Mouse (Mus musculus): ENCODE data around the gene Ccsap.

Ccsap gene

DNA sequence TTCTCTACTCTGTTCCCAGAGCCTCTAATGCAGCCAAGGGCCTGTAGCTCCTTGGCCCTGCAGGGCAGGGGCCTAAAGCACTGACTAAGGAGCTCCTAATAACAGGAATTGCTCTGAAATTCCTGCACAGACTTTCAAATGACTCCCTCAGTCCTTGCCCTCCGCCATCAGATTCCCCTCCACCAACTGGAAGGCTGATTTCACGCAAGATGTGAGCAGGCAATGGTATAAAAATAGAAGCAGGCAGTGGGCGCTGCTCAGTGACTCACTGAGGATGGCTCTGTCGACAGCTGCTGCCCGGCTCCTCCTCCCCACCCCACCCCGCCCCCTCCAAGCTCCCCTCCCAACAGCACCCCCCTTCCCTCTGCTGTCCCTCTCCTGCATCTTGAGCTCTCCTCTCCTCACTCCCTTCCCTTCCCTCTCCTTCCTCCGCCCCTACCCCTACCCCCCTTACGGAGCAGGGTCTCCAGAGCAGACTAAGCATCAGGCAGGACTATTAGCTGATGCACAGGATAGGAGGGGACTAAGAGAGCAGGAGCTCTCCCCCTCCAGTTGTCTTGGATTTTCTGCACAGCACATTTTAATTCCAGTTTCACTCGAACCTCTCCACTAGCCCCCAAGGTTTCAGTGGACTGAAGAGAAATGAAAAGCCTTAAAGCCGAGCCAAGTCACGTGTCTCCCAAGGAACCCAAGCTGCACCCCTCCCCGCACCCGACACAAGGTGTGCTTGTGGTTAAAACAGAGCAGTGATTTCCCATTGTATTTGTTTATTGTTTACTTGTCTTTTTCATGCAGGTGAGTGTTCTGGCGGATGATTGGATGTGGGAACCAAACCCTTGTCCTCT, 24.9 kb upstream of the Ccsap start:
- ChIA-PET POLR2A (interaction anchor here in 1 of 4 experiments (0.5 to 1.5 kb wide), 8 partner anchors 8 to 949 kb away, joined by 3 to 6 read pairs (median 3); no protein-coding TSS in a partner anchor), CTCF (interaction anchor here in 3 of 4 experiments (0.6 to 1.4 kb wide), 10 partner anchors 12 to 467 kb away, joined by 3 to 5 read pairs (median 3); no protein-coding TSS in a partner anchor)

DNA sequence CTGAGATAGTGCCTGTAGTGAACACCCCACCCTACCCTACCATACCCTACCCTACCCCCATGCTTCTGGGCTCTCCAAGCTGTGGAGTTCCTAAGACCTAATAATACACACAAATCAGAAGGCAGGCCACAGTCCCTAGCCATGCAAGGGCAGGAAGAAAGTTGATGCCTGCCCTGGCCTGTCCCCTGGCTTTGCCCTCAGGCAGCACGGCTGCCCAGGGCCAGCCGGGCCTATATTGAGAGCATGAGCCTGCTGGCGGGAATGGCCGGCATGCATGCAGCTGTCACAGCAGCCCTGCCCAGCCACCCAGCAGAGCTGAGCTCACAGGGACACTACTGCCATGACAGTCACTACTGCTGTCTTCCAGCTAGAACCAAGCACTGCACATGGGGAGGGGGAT, 23.1 kb upstream of the Ccsap start:
- ChIA-PET POLR2A (interaction anchor here in 1 of 4 experiments (1.1 to 1.8 kb wide), 3 partner anchors 12 to 60 kb away, joined by 3 to 4 read pairs (median 3); partner anchors contain the start of gene Ccsap), CTCF (no interaction called here)

DNA sequence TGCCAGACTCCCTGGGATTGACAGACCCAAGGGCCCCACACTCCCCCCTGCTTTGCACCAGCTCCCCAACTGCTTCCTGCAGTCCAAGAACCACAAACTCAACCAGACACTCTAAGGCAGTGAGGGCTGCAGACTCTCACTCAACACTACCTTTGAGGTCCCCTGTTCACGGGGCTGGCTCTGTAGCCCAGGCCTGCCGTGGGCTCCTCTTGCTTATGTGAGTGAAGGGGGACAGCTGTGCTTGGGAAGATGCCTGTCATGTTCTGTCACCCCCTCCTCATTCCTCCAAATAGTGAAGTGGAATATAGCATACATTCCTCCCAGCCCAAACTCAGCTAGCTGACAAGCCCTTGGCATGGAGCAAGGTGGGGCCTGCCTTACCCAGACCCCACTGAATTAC, 22.4 kb upstream of the Ccsap start:
- POLR2A ChIA-PET, result interaction anchor here in 1 of 4 experiments (1.0 to 1.8 kb wide), 3 partner anchors 13 to 96 kb away, joined by 3 to 4 read pairs (median 3); partner anchors contain the start of gene Ccsap
- CTCF ChIA-PET, result no interaction called here

DNA sequence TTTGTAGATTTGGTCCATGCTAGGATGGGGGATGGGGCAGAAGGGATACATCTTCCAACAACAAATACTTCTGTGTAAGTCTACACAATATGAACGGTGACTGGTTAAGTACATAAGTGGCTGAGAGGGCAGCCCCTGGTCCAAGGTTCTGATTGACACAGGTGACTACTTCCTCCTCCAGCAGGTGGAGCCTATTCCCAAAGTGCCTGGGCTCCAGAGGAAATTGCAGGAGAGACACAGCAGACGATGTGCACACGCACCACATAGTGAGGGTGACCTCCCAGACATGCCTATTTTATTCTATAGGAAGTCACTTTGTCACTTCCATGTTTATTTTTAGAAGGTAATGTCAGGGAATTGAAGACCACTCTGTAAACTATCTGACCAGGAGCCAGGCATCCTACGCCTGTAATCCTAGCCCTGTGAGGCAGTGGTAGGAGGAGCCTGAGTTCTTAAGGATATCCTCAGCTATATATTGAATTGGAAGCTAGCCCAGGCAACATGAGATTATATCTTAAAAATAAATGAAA, 20.9 kb upstream of the Ccsap start:
- ChIA-PET CTCF (interaction anchor here in 1 of 4 experiments (0.6 to 0.9 kb wide), 2 partner anchors 71 to 106 kb away, joined by 3 read pairs; no protein-coding TSS in a partner anchor), POLR2A (no interaction called here)

DNA sequence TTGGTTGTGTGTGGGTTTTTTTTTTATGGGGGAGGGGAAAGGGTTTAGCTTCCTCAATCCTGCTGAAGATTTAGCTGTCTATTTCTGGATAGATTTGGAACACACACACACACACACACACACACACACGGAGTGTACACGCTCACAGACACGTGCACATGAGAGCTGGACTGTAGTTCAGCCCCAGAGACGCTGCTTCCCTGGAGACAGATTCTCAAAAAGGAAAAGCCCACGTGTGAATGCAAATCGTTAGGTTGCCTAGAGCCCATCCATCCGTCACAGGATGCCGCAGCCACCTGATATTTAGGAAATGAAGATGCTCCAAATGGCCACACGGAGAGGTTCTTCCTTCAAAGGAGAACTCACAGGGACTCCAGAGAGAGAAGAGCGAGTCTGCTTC, 20.3 kb upstream of the Ccsap start:
- POLR2A ChIA-PET, result no interaction called here
- CTCF ChIA-PET, result interaction anchor here (0.7 to 1.5 kb wide), 4 partner anchors 47 to 117 kb away, joined by 3 to 4 read pairs (median 3); no protein-coding TSS in a partner anchor

DNA sequence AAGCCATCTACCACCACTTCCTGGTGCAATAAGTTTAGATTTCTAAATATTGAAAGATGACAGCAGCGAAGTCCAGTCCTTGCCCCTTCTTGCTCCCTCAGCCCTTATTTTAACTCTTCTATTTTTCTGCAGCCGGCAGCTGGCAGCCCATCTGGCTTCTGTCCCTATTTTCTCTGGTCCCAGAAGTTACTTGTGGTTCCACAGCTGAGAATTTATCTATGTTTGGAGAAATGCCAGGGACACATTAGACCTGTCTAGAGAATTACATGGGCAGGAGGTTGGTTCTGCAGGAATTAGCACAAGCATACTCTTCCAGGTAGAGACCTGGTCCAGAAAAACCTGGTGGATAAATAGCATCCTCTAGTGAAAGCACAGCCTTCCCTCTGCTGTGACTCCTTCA, 17.9 kb upstream of the Ccsap start:
- POLR2A ChIA-PET, result no interaction called here
- CTCF ChIA-PET, result interaction anchor here in 2 of 4 experiments (1.0 to 1.5 kb wide), 2 partner anchors 42 to 55 kb away, joined by 3 read pairs; no protein-coding TSS in a partner anchor

DNA sequence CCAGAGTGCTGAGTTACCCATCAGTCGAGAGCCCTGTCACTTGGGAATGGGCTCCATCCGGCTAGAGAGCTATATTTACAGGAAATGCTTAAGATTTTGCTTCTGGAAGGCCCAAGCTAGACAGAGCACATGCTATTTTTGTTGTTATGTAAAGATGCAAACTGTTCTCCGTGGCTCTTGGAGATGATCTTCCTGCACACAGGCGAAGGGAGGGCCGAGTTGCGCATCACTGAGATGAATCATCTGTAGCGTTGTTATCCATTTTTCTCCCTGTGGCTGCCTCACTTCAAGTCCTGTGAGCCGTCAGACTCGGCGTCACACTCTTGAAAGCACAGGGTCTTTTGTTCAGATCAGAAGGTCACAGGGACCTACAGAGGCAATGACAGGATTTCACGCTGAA, 14.3 kb upstream of the Ccsap start:
- ChIA-PET POLR2A (no interaction called here), CTCF (interaction anchor here in 2 of 4 experiments (0.7 kb wide), 2 partner anchors 9 to 447 kb away, joined by 3 read pairs; no protein-coding TSS in a partner anchor)

DNA sequence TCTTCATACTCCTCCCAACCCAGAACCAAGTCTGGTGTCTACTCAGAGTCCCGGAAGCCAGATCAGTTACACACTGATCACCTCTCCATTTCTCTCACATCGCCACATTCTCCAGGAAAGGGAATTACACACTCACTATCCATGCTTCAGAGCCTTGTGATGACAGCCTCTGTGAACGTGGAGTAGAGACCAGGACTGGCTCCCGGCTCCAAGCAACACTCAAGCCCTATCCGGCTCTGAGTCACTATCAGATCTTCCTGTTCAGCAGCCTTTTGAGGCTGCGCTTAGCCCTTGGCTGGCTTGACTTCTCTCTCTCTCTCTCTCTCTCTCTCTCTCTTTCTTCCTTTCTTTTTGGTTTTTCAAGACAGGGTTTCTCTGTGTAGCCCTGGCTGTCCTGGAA, 13.4 kb upstream of the Ccsap start:
- ChIA-PET CTCF (interaction anchor here in 3 of 4 experiments (0.7 to 1.1 kb wide), 3 partner anchors 21 to 93 kb away, joined by 3 to 4 read pairs (median 4); partner anchors contain the start of gene Acta1 (in 1 of the 3)), POLR2A (interaction anchor here in 1 of 4 experiments (2.7 kb wide), 1 partner anchor 13 kb away, joined by 10 read pairs; the partner anchor contains the start of gene Ccsap)

DNA sequence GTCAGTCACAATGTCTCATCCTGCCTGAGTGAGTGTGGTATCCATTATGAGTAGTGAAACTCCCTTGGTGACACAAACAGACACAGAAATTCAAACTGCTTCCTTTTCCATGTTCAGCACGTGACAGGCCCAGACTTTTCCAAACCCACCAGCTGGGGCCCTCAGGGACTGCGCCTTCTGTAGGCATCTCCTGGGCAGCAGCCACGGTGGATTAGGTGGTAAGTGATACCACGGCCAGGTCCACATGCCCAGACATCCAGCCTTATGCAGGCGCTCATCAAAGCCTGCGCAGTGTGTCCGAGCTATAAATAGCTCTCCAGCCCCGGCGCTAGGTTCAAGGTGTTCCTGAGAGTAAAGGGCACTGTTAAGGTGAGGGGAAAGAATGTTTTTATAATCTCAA, 12.0 kb upstream of the Ccsap start:
- ChIA-PET CTCF (interaction anchor here in 3 of 4 experiments (0.6 to 1.4 kb wide), 5 partner anchors 9 to 74 kb away, joined by 3 to 6 read pairs (median 3); no protein-coding TSS in a partner anchor), POLR2A (interaction anchor here in 1 of 4 experiments (1.2 to 2.7 kb wide), 4 partner anchors 12 to 244 kb away, joined by 3 to 10 read pairs (median 3); partner anchors contain the start of genes Acta1 and Ccsap)

DNA sequence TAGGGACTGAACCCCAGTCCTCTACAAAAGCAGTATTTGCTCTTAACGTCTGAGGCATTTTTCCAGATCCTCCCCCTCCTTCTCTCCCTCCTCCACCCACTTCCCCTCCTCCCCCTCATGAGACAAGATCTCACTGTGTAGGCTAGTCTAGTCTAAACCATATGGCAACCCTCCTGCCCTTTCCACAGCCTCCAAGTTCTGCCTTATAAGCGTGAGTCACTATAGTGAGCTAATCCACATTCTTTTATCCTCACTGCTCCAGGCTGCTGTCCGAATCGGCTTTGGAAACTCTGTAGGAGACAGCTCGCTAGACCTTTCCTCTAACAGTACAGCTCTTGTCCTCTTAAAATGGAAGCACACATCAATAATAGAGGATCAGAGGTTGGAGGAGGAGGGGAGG, 7.0 kb upstream of the Ccsap start:
- ChIA-PET POLR2A (interaction anchor here in 1 of 4 experiments (1.0 kb wide), 1 partner anchor 9 kb away, joined by 3 read pairs; no protein-coding TSS in a partner anchor), CTCF (interaction anchor here in 2 of 4 experiments (0.6 to 0.8 kb wide), 2 partner anchors 215 to 406 kb away, joined by 3 read pairs; no protein-coding TSS in a partner anchor)

DNA sequence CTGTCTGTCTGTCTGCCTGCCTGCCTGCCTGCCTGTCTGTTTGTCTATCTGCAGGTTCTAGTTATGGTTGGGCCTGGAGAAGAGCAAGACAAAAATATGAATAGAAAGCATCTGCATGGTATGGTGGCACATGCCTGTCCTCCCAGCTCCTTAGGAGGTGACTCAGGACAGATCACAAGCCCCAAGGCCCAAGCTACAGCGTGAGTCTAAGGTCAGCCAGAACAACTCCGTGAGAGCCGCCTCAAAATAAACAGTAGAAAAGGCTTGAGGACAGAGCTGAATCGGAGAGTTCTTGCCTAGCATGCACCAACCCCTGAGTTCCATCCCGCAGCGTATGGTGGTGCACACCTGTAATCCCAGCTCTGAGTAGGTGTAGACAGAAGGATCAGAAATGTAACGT, 5.8 kb upstream of the Ccsap start:
- POLR2A ChIA-PET, result interaction anchor here in 3 of 4 experiments (0.6 to 0.7 kb wide), 4 partner anchors 18 to 39 kb away, joined by 3 to 7 read pairs (median 3); no protein-coding TSS in a partner anchor
- CTCF ChIA-PET, result no interaction called here

DNA sequence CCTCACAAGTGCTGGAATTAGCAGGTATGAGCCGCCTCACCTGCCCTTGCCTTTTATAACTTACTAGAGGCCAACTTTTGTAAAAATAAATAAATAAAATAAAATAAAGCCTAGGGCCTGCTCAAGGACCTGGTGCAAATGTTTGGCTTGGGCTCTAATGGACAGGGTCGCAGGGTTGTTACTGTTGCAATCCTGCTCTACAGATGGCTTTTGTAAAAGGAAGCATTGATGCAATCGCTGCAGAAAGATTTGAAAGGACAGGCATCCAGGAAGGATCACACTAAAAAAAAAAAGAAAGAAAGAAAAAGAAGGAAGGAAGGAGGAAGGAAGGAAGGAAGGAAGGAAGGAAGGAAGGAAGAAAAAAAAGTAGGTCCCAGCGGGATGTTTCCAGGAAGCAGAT, 377 bp upstream of the Ccsap start:
- ChIA-PET CTCF (interaction anchor here in 2 of 4 experiments (1.2 to 1.5 kb wide), 2 partner anchors 11 to 232 kb away, joined by 4 read pairs; no protein-coding TSS in a partner anchor), POLR2A (interaction anchor here in 2 of 4 experiments (0.5 to 3.7 kb wide), 8 partner anchors 11 to 99 kb away, joined by 3 to 21 read pairs (median 7); no protein-coding TSS in a partner anchor)

DNA sequence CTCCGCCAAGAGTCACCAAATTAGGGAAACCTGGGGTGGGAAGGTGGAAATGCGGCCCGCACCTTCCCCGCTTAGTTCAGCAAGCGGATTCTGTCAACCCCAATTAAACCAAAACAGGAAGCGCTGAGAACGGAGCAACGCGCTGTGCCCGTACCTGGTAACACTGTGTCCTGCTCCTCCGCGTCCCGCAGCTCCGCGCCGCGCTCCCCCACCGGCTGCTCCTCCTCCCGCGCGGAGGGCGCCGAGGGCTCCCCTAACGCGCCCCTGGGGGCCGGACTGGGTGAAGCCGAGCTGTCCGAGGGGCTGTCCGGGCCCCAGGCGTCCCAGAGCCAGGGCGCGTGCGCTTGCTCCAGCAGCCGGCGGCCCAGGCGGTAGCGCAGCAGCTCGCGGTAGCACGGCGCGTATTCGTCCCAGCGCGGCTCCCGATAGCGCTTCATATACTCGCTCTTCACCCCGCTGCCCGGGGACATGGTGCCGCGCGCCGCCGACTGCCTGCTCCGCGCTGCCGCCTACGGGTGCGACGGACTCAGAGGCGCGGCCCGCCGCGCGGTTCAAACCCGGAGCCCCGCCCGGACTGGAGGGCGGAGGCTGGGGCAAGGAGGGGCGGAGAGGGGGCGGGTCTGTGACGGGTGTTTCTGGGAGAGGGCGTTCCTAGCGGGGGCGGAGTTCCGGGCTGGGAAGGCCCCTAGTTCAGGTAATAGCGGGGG, 915 bp downstream of the Ccsap start:
- CTCF ChIA-PET, result interaction anchor here (0.6 to 1.9 kb wide), 12 partner anchors 10 to 231 kb away, joined by 3 to 14 read pairs (median 3); no protein-coding TSS in a partner anchor

DNA sequence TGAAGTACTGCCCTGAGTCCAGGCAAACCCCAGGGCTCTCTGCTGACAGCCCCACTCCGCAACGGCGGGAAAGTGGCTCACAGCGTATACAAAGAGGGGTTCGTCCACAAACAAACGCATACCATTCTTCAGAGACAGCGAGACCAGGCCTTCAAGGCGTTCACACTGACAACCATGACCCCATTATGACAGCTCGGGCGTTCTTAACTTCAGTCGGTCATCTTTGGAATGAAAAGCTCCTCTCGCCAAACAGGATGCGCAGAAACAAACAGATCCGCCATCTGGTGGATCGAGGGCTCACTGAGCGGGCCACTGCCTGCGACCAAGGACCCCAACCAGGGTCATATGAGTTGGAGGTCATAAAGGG, 1.5 kb downstream of the Ccsap start:
- CTCF ChIA-PET, result interaction anchor here (0.6 to 1.9 kb wide), 9 partner anchors 12 to 230 kb away, joined by 3 to 14 read pairs (median 3); no protein-coding TSS in a partner anchor
- POLR2A ChIA-PET, result interaction anchor here in 3 of 4 experiments (0.5 to 3.7 kb wide), 19 partner anchors 9 to 513 kb away, joined by 3 to 25 read pairs (median 4); partner anchors contain the start of gene Abcb10 (in 1 of the 3)

More for the DNA sequence above, 915 bp downstream of the Ccsap start:
- POLR2A ChIA-PET, result interaction anchor here in 3 of 4 experiments (0.5 to 3.7 kb wide), 22 partner anchors 10 to 513 kb away, joined by 3 to 25 read pairs (median 4); partner anchors contain the start of gene Abcb10 (in 1 of the 3)

DNA sequence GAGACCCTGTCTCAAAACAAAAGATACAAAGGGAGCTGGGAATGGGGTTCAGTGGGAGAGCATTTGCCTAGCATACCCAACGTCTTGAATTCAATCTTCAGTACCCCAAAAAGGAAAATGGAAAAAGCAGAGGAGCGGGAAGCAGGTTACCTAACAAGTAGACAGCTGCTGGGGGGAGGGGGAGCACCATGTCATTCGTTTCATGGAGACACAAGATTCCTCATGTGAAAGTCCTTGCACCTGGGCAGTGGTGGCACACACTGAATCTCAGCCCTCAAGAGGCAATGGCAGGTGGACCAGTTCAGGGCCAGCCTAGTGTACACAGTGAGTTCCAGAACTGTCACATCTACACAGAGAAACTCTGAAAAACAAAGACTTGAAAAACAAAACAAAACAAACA, 2.6 kb downstream of the Ccsap start:
- CTCF ChIA-PET, result interaction anchor here in 2 of 4 experiments (1.0 to 1.5 kb wide), 2 partner anchors 22 kb away, joined by 3 to 4 read pairs; no protein-coding TSS in a partner anchor
- POLR2A ChIA-PET, result interaction anchor here in 2 of 4 experiments (1.1 to 3.7 kb wide), 4 partner anchors 9 to 48 kb away, joined by 3 to 25 read pairs (median 13); no protein-coding TSS in a partner anchor

DNA sequence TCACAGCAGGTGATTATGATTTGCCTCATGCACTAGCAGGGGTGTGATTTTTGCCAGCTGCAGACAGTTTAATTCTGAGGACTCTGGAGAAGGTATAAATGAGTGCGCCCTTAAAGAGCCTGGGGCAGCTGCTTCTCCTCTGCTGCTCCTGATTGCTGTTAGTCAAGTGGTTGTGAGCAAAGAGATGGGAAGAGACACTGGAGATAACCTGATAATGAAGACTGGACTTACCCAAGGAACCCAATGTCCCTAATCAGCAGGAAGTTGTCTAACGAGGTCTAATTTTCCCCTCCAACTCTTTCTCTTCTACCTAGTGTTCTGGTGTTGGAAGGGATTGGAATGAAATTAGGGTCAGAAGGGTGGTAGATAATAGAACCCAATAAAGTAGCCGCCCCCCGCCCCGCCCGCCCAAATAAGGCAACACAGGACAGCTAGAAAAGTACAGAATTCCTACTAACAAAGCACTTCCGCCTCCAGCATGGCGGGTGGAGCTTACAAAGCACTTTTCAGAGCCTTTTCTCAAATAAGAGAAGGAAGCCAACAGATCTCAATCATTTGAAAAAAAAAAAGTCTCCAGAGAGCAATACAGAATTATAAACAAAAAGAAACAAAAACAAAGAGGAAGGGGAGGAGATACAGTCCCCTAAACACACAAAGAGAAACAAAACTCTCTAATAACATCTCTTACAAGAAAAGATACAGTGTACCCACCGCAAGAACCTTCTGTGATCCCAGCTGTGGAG, 5.1 kb downstream of the Ccsap start:
- ChIA-PET POLR2A (interaction anchor here in 2 of 4 experiments (0.6 to 2.5 kb wide), 6 partner anchors 8 to 580 kb away, joined by 3 to 7 read pairs (median 4); no protein-coding TSS in a partner anchor), CTCF (interaction anchor here in 2 of 4 experiments (0.6 to 1.2 kb wide), 3 partner anchors 19 to 57 kb away, joined by 3 read pairs; no protein-coding TSS in a partner anchor)

DNA sequence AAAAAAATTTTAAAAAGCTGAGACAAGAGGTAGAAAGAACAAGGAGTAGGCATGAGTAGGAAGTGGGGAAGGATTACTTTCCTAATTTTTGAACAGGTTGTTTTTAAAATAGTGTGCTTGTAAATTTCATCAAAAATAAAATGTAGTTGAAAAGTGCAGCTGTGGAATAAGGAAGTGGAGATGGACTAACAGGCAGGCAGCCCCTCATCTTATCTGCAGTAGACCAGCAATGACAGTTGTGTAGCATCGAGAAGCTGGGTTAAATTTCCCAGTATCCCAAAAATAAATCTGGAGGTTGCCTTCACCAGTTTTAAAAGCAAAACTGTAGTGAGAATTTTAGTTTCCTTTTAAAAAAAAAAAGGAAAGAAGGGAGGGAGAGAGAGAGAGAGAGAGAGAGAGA, 5.8 kb downstream of the Ccsap start:
- ChIA-PET CTCF (interaction anchor here in 1 of 4 experiments (1.2 kb wide), 1 partner anchor 22 kb away, joined by 3 read pairs; no protein-coding TSS in a partner anchor), POLR2A (interaction anchor here in 3 of 4 experiments (0.8 to 2.5 kb wide), 5 partner anchors 10 to 28 kb away, joined by 3 to 7 read pairs (median 3); no protein-coding TSS in a partner anchor)

All from embryonic stem cell, embryonic (primary cell).